Mouse (Mus musculus): ENCODE results near the gene Zmym4. TPM values are rescaled to one million over a fixed set of nuclear protein-coding genes. Genes with fewer than 3 reads are reported as not detected.

The Zmym4 gene
- polyA plus RNA-seq, 1 experiment = not detected

DNA sequence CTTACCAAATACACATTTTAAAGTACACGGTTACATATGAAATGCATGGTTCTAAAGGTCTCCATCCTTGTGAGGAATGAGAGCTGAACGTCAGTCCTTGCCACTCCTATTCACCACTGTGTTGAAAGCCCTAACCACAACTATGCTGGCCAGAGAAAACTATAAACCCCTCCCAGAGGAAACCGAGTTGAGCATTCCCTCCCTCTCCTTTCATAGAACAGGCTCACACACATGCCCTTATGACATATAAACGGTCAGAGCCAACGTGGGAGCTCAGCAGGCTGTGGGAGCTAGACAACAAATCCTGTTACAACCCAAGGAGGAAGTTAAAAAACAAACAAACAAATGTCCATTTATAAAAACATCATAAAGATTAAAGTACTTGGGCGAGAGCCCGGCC, 95.2 kb downstream of the Zmym4 start:
- H3K27ac ChIP-seq (ENCODE audit: insufficient read depth, low read depth, low read length) = no peak overlapping the region
- H3K4me1 ChIP-seq (ENCODE audit: control insufficient read depth, insufficient read depth, low read length) = peaks cover 2% of the 10 kb centered on the region; the same call in 1 of the 2 replicates
- no peak for TF ChIP-seq POLR2A (IDR thresholded peaks at IDR 0.05; ENCODE audit: insufficient read depth, low read depth, low read length)
- no peak for TF ChIP-seq CTCF (IDR thresholded peaks at IDR 0.05; ENCODE audit: insufficient read depth, low read depth, low read length)
- no peak overlapping the region for H3K4me3 ChIP-seq (ENCODE audit: insufficient read depth, low read depth, low read length)
- WGBS = 59% methylated on average over 7 of the region's 7 CpGs

DNA sequence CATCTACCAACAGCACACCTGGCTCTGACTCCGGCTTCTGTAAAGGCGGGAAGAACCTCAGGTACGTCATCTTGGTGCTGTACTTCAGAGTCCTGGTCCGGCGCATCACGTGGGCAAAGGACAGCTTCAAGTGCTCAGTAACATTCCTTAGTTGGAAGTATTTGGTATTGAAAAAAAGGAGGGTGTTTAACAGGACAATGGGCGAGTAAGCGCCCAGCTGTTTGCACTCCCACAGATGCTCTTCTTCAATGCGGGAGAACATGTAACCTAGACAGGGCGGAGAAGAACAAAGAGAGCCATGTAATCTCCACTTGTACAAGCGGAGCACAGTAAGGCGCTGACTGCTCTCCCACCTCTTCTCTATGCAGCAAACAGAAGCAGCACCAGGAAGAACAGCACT, 99.2 kb downstream of the Zmym4 start:
- TF ChIP-seq CTCF (IDR thresholded peaks at IDR 0.05; ENCODE audit: insufficient read depth, low read depth, low read length) (no peak), POLR2A (IDR thresholded peaks at IDR 0.05; ENCODE audit: insufficient read depth, low read depth, low read length) (no peak)
- WGBS = 71% methylated on average over 12 of the region's 12 CpGs

DNA sequence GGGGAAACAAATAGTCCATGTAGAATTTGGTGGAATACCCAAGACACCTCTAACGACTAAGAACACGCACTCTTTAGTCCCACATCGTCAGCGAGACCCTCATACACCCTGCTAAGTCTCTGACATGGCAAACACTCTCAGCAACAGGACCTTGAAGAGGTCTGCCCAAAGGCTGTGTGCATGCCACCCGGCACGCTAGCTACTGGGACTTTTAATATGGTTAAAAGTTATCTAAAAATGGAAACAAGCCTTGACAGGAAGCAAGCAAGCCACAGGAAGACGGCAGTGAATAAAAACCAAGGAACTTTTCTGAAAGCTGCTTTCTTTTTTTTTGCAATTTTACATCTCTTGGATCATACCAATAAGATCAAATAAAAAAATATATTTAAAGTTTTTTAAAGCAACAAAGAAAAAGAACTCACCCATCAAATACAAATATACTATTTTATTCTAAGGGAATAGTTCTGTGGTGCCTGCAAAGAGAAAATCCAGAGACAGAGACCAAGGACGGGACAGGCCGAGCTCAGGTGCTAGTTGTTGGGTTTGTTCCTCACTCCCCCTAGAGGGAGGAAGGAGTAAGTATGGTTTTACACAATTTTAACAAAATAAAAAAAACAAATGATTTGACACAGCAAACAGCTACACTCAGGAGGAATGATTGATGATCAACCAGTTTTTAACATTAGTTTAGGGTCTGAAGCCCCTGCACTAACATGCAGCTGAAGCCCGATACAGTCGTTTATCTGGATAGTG, 106.2 kb downstream of the Zmym4 start:
- Histone ChIP-seq H3K4me1 (ENCODE audit: control insufficient read depth, insufficient read depth, low read length) (no peaks in the 10 kb centered on the region), H3K4me3 (ENCODE audit: insufficient read depth, low read depth, low read length) (no peak overlapping the region), H3K27ac (ENCODE audit: insufficient read depth, low read depth, low read length) (no peak overlapping the region)
- 66% methylated on average over 11 of the region's 11 CpGs for WGBS
- TF ChIP-seq POLR2A (IDR thresholded peaks at IDR 0.05; ENCODE audit: insufficient read depth, low read depth, low read length) = no peak
- TF ChIP-seq CTCF (IDR thresholded peaks at IDR 0.05; ENCODE audit: insufficient read depth, low read depth, low read length) = no peak

More for the DNA sequence above, 99.2 kb downstream of the Zmym4 start:
- 0 out of 2 replicates have a peak overlapping the region, but pooled peaks have one; percentile 33 for H3K27ac ChIP-seq (ENCODE audit: insufficient read depth, low read depth, low read length)
- no peak overlapping the region for H3K4me3 ChIP-seq (ENCODE audit: insufficient read depth, low read depth, low read length)
- peaks cover 2% of the 10 kb centered on the region; the same call in 1 of the 2 replicates for H3K4me1 ChIP-seq (ENCODE audit: control insufficient read depth, insufficient read depth, low read length)

DNA sequence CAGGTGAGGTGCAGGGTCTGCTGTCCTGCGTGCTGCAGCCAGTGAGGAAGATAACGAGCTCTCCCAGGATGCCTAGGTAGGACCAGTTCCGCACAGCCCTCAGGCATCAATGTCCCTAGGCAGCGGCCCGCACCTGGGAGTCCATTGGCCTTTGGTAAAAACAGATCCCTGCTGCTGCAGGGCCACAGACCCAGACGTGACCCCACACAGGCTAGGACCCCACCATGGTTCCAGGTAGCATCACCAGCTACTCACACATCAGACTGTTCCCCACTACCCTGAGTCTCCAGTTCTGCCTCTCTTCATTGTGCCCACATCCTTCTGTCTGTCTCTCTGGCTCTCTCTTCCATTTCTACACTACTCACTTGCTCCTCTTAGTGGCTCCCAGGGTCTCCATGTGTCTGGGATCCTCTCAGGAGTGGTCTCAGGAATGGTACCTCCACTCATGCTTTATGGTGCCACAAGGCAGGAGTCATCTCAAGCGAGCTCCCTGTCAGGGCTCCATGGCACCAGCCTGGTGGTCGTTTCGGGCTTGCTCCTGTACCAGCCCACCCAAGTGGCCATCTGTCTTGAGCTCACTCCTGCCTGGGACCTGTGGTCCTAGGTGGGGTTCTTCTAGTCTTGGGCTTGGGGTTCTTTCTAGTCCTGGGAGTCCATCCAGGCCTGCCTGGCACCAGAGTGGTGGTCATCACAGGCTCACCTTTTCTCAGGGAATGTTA, 107.5 kb downstream of the Zmym4 start:
- TF ChIP-seq POLR2A (IDR thresholded peaks at IDR 0.05; ENCODE audit: insufficient read depth, low read depth, low read length) (no peak), CTCF (IDR thresholded peaks at IDR 0.05; ENCODE audit: insufficient read depth, low read depth, low read length) (no peak)
- H3K4me1 ChIP-seq (ENCODE audit: control insufficient read depth, insufficient read depth, low read length) = no peaks in the 10 kb centered on the region
- H3K27ac ChIP-seq (ENCODE audit: insufficient read depth, low read depth, low read length) = no peak overlapping the region
- 91% methylated on average over 9 of the region's 9 CpGs for WGBS
- no peak overlapping the region for H3K4me3 ChIP-seq (ENCODE audit: insufficient read depth, low read depth, low read length)

DNA sequence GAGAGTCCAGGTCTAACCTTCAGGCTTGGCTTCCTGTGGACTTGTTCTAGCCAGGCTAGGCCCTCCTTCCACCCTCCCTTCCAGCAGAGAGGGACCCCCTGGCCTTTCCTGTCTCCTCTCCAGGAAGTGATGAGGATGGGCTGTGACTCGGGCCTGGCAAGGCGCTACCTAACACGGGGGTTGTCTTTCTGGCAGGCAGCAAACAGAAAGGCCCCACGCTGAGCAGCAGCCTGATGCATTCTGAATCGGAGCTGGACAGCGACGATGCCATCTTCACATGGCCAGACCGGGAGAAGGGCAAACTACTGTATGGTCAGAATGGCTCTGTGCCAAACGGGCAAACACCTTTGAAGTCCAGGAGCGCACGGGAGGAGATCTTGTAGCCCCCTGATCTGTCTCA, 115.0 kb downstream of the Zmym4 start:
- TF ChIP-seq CTCF (IDR thresholded peaks at IDR 0.05; ENCODE audit: insufficient read depth, low read depth, low read length) (no peak), POLR2A (IDR thresholded peaks at IDR 0.05; ENCODE audit: insufficient read depth, low read depth, low read length) (no peak)
- 66% methylated on average over 11 of the region's 11 CpGs for WGBS
- no peak overlapping the region for H3K4me3 ChIP-seq (ENCODE audit: insufficient read depth, low read depth, low read length)
- H3K4me1 ChIP-seq (ENCODE audit: control insufficient read depth, insufficient read depth, low read length) = no peaks in the 10 kb centered on the region
- H3K27ac ChIP-seq (ENCODE audit: insufficient read depth, low read depth, low read length) = no peak overlapping the region

DNA sequence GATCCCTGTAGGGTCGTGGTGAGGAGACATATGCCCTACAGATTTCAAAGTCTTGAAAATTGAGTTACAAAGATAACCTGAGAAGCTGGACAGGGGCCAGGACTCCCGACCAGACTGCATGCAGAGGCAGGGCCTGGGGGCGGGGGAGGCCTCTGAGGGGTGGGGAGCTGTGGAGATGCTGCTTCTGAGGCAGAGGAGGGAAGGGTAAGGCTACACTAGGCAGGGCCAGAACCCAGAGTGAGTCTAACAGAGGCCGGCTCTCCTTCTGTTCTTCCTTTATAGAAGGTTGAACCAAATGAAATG, 117.2 kb downstream of the Zmym4 start:
- H3K4me1 ChIP-seq (ENCODE audit: control insufficient read depth, insufficient read depth, low read length) = 0 out of 2 replicates have a peak, but pooled peaks cover 4% of the 10 kb centered on the region
- H3K4me3 ChIP-seq (ENCODE audit: insufficient read depth, low read depth, low read length) = no peak overlapping the region
- TF ChIP-seq POLR2A (IDR thresholded peaks at IDR 0.05; ENCODE audit: insufficient read depth, low read depth, low read length) (no peak), CTCF (IDR thresholded peaks at IDR 0.05; ENCODE audit: insufficient read depth, low read depth, low read length) (no peak)
- WGBS = 62% methylated on average over 4 of the region's 4 CpGs
- H3K27ac ChIP-seq (ENCODE audit: insufficient read depth, low read depth, low read length) = no peak overlapping the region

DNA sequence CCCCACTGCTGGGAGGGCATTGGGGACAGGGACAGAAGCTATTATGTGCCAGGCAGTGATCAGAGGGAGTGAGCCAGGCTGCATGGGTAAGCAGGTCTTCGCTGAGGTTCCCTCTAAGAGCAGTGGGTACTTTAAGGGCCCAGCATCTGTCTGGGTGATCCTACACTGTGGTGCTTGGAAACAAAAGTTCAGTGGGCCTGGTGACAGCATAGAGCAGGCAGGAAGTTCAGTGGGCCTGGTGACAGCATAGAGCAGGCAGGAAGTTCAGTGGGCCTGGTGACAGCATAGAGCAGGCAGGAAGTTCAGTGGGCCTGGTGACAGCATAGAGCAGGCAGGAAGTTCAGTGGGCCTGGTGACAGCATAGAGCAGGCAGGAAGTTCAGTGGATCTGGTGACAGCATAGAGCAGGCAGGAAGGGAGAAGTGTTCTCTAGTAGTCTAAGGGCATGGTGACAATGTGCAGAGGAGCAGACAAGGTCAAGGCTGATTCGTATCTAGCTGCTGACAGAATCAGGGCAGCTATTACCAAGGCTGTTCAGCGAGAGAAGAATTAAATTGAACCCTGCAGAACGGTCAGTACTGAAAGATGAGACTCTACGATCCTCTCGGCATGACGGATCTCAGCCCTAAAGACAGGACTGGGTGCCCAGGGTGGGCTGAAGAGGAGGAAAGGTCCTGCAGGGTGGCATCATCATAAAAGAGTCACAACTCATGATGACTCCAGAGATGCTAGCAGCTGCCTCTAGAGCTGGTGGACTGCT, 117.7 kb downstream of the Zmym4 start:
- WGBS = 73% methylated on average over 7 of the region's 7 CpGs
- TF ChIP-seq CTCF (IDR thresholded peaks at IDR 0.05; ENCODE audit: insufficient read depth, low read depth, low read length) (no peak), POLR2A (IDR thresholded peaks at IDR 0.05; ENCODE audit: insufficient read depth, low read depth, low read length) (no peak)
- 0 out of 2 replicates have a peak, but pooled peaks cover 4% of the 10 kb centered on the region for H3K4me1 ChIP-seq (ENCODE audit: control insufficient read depth, insufficient read depth, low read length)
- H3K4me3 ChIP-seq (ENCODE audit: insufficient read depth, low read depth, low read length) = no peak overlapping the region
- no peak overlapping the region for H3K27ac ChIP-seq (ENCODE audit: insufficient read depth, low read depth, low read length)

DNA sequence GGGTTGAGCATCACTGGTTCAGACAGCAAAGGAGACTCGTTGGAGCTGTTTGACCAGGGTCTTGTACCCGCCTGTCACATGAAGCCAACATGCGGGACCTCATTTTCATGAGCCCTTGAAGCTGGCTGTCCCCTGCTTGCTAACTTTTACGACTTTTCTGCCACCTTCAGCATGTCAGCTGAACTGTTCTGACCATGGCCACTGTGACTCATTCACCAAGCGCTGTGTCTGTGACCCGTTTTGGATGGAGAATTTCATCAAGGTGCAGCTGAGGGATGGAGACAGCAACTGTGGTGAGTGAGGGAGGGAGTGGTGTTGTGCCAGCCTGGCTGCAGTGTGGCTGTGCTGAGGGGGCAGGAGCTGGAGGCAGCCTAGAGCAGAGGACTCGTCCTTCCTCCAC, 121.0 kb downstream of the Zmym4 start:
- Histone ChIP-seq H3K27ac (ENCODE audit: insufficient read depth, low read depth, low read length) (no peak overlapping the region), H3K4me1 (ENCODE audit: control insufficient read depth, insufficient read depth, low read length) (0 out of 2 replicates have a peak, but pooled peaks cover 4% of the 10 kb centered on the region), H3K4me3 (ENCODE audit: insufficient read depth, low read depth, low read length) (no peak overlapping the region)
- WGBS = 60% methylated on average over 7 of the region's 7 CpGs
- no peak for TF ChIP-seq CTCF (IDR thresholded peaks at IDR 0.05; ENCODE audit: insufficient read depth, low read depth, low read length)
- TF ChIP-seq POLR2A (IDR thresholded peaks at IDR 0.05; ENCODE audit: insufficient read depth, low read depth, low read length) = no peak

DNA sequence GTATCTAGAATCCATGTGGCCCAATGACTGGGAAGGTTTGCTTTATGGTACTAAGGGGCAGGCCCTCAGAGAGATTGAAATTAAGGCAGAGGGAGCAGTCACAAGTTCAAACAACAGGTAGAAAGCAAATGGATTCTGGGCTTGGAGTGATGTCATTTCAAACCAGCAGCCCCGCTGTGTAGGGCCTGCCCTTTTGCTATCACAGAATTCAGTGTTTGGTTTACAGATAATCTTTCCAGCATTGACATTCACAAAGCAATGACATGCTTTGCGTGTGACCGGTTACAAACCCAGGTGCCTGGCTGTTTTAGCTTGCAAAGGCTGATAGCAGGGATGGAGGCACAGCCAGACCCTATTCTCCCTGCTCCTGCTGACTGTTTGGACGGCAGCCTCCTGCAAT, 122.3 kb downstream of the Zmym4 start:
- TF ChIP-seq POLR2A (IDR thresholded peaks at IDR 0.05; ENCODE audit: insufficient read depth, low read depth, low read length) (no peak), CTCF (IDR thresholded peaks at IDR 0.05; ENCODE audit: insufficient read depth, low read depth, low read length) (no peak)
- H3K4me1 ChIP-seq (ENCODE audit: control insufficient read depth, insufficient read depth, low read length) = peaks cover 13% of the 10 kb centered on the region
- 83% methylated on average over 4 of the region's 4 CpGs for WGBS
- H3K4me3 ChIP-seq (ENCODE audit: insufficient read depth, low read depth, low read length) = no peak overlapping the region
- H3K27ac ChIP-seq (ENCODE audit: insufficient read depth, low read depth, low read length) = no peak overlapping the region
